Mouse (Mus musculus) olfactory bulb, adult 2 months (tissue): ENCODE results near the gene Nppc. TPM values are rescaled to one million over a fixed set of nuclear protein-coding genes. Genes with fewer than 3 reads are reported as not detected.

Experiments
- H3K27ac ChIP-seq: fragments of 200-500 bp; 2 replicates; pipeline ENCODE4 v1.5.1; 2012; ENCODE audit warnings: low read depth, low read length; ENCODE audit not compliant: insufficient read depth
- H3K4me1 ChIP-seq: fragments of 200-500 bp; 2 replicates; pipeline ENCODE4 v1.6.1; 2012; ENCODE audit warnings: low read length; ENCODE audit not compliant: control insufficient read depth, insufficient read depth
- H3K4me3 ChIP-seq: fragments of 200-500 bp; 2 replicates; pipeline ENCODE4 v1.5.1; 2012; ENCODE audit warnings: mild to moderate bottlenecking, low read depth, low read length, moderate library complexity; ENCODE audit not compliant: insufficient read depth
- CTCF ChIP-seq: fragments of 200-500 bp; IDR thresholded peaks from 2 replicates; pipeline ENCODE4 v1.5.1; 2012; ENCODE audit warnings: low read depth, mild to moderate bottlenecking, low read length, moderate library complexity; ENCODE audit not compliant: insufficient read depth
- POLR2A ChIP-seq: fragments of 200-500 bp; IDR thresholded peaks from 2 replicates; pipeline ENCODE4 v1.6.1; 2012; ENCODE audit warnings: mild to moderate bottlenecking, low read depth, low read length, moderate library complexity; ENCODE audit not compliant: insufficient read depth
- WGBS: fragments of 180-500 bp; shearing (Covaris S2); methylation state at CpG from one replicate; pipeline ENCODE4 v1.1.7; 2018; 5-methylcytosine and 5-hydroxymethylcytosine counted together
- polyA plus RNA-seq: library from polyadenylated mRNA; stranded (reverse); fragments of >200 nt; gene quantifications from 2 replicates; pipeline ENCODE4 v1.2.4, GENCODE M21; 2012; ENCODE audit warnings: low replicate concordance; ENCODE audit not compliant: missing spikeins, insufficient read depth, insufficient read length

Gene Nppc
- polyA plus RNA-seq, 1 experiment = not detected

GRCm38 (mm10) chr1:86674385-86674784 is 4.0 kb upstream of the Nppc start:
- Histone ChIP-seq H3K4me3 (no peak overlapping the region), H3K4me1 (peaks cover 11% of the 10 kb centered on the region), H3K27ac (no peak overlapping the region)
- TF ChIP-seq CTCF = no peak
- no peak for TF ChIP-seq POLR2A
- WGBS = 64% methylated on average over 9 of the region's 9 CpGs

GRCm38 (mm10) chr1:86669552-86670273 is 658 bp downstream of the Nppc start:
- peak; percentile 82 for TF ChIP-seq CTCF
- TF ChIP-seq POLR2A = no peak
- WGBS = 1% methylated on average over 44 of the region's 44 CpGs
- H3K4me3 ChIP-seq = peak overlapping the region; percentile 56
- H3K4me1 ChIP-seq = peaks cover 11% of the 10 kb centered on the region
- no peak overlapping the region for H3K27ac ChIP-seq

DNA sequence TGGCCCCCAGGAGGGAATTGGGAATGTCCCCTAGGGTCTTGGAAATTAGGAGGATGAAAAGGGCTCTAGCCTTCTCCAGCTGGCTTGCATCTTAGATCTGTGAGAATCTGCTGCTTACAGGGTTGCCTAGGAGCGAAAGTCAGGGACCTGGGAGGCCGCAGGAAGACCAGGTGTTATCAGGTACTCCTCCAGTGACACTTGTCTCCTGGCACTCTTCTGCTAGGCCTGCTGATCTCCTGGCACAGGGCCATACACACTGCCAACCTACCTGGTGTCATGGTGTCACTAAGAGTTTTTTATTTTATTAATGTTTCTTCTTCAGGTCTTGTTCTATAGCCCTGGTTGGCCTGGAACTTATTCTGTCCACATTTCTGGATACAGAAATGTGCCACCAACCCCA is 5.3 kb downstream of the Nppc start:
- no peak overlapping the region for H3K27ac ChIP-seq
- WGBS = 96% methylated on average over 2 of the region's 2 CpGs
- TF ChIP-seq CTCF (no peak), POLR2A (no peak)
- no peak overlapping the region for H3K4me3 ChIP-seq
- H3K4me1 ChIP-seq = peaks cover 6% of the 10 kb centered on the region

GRCm38 (mm10) chr1:86657071-86657470 is 13.3 kb downstream of the Nppc start:
- H3K27ac ChIP-seq = no peak overlapping the region
- no peaks in the 10 kb centered on the region for H3K4me1 ChIP-seq
- H3K4me3 ChIP-seq = no peak overlapping the region
- TF ChIP-seq POLR2A = no peak
- TF ChIP-seq CTCF = no peak
- 55% methylated on average over 5 of the region's 5 CpGs for WGBS

DNA sequence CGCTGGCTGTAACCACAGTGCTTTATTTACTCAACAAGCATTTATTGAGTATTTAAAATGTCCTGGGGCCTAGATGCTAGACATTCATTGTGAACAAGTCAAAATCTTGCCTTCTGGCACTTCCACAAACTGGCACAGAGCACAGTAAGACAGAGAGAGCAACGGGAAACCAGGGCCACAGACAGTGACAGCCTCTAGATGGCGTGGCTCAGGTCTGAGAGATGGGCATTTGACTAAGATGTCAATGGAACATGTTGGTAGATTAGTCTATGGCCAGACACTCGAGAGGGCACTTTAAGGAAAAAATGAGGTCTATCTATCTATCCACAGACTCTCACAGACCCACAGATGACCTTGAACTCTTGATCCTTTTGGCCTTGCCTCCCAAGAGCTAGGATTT is 17.7 kb downstream of the Nppc start:
- TF ChIP-seq POLR2A (no peak), CTCF (no peak)
- Histone ChIP-seq H3K4me1 (no peaks in the 10 kb centered on the region), H3K27ac (no peak overlapping the region), H3K4me3 (no peak overlapping the region)
- 78% methylated on average over 4 of the region's 4 CpGs for WGBS

DNA sequence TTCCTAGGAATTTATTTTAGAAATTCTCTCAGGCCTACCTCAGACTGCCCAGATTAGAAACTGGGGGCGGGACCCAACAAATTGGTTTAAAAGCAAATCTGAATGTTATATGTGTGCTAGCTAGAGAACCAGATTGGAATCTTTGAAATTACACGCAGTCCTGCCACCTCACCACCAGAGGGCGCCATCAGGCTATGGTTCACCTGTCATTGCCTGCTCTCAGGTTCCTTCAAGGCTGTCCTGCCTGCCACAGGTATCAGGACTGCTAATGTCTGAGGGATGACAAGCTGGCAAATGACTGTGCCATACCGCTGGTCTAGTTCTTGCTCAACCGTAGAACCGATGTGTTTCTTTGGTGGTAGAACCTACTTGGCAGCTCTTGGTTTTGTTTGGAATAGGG is 20.1 kb downstream of the Nppc start:
- TF ChIP-seq POLR2A (no peak), CTCF (peak; percentile 58; the same call in 1 of the 2 replicates)
- Histone ChIP-seq H3K4me3 (no peak overlapping the region), H3K4me1 (no peaks in the 10 kb centered on the region), H3K27ac (no peak overlapping the region)
- 17% methylated on average over 6 of the region's 6 CpGs for WGBS

DNA sequence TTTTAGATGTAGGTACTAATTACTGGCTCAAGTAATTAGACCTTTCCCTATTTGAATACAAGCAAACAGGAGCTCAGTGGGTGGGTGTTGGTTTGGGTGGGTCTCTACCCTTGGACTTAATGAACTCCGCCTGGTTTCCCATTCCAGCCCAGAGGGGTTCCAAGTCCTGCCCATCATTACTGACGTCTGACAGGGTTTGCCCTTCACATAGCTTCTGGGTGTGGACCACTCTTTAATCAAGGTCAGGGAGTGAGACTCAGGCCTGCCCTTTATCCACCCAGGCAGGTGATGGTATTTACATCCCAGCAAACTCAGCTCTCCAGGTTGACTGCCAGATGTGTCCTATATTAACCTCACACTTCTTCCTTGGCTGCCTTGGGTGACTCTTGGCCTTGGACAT is 22.9 kb downstream of the Nppc start:
- no peak overlapping the region for H3K4me3 ChIP-seq
- no peak overlapping the region for H3K27ac ChIP-seq
- WGBS = 57% methylated on average over 2 of the region's 2 CpGs
- no peak for TF ChIP-seq CTCF
- no peak for TF ChIP-seq POLR2A
- H3K4me1 ChIP-seq = no peaks in the 10 kb centered on the region

DNA sequence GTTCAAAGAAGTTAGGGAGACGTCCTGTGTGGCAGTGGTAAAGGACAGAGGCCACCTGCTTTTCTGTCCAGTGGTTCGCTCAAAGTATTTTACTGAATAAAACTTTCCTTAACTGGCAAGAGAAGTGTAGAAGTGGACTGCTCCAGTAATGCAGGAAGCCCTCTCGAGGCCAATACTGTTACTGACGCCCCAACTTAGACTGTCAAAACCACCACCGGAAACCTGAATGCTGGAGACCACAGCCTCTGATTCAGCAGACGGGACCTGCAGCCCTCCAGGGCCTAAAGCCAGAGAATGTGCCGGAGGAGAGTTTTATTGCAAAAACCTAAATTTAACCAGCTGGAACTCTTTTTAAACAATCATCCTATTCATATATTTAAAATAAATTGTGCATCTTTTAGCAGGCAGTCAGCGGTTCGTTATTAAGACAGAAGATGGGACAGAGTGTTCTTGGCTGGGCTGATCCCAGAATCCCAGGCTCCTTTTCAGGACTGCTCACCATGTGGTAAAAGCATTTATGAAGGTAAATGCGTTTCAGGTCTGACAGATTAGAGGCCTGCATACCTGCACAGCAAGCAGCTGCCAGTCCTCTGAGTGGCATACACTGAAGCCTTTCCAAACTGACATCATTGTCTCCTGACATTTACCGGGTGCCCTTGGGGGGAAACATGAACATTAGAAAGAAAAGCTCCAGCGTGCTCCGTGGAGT is 27.1 kb downstream of the Nppc start:
- WGBS = 61% methylated on average over 13 of the region's 13 CpGs
- Histone ChIP-seq H3K4me3 (no peak overlapping the region), H3K27ac (no peak overlapping the region), H3K4me1 (no peaks in the 10 kb centered on the region)
- TF ChIP-seq CTCF = no peak
- no peak for TF ChIP-seq POLR2A

GRCm38 (mm10) chr1:86634751-86635359 is 35.5 kb downstream of the Nppc start:
- TF ChIP-seq CTCF (no peak), POLR2A (no peak)
- H3K4me3 ChIP-seq = no peak overlapping the region
- 56% methylated on average over 6 of the region's 6 CpGs for WGBS

More at GRCm38 (mm10) chr1:86634751-86635359, 35.5 kb downstream of the Nppc start:
- 0 out of 2 replicates have a peak overlapping the region, but pooled peaks have one; percentile 9 for H3K27ac ChIP-seq
- H3K4me1 ChIP-seq = peaks cover 16% of the 10 kb centered on the region
